Comparison of ENCODE assay signal across 8 mouse cellular contexts in the genomic region with DNA sequence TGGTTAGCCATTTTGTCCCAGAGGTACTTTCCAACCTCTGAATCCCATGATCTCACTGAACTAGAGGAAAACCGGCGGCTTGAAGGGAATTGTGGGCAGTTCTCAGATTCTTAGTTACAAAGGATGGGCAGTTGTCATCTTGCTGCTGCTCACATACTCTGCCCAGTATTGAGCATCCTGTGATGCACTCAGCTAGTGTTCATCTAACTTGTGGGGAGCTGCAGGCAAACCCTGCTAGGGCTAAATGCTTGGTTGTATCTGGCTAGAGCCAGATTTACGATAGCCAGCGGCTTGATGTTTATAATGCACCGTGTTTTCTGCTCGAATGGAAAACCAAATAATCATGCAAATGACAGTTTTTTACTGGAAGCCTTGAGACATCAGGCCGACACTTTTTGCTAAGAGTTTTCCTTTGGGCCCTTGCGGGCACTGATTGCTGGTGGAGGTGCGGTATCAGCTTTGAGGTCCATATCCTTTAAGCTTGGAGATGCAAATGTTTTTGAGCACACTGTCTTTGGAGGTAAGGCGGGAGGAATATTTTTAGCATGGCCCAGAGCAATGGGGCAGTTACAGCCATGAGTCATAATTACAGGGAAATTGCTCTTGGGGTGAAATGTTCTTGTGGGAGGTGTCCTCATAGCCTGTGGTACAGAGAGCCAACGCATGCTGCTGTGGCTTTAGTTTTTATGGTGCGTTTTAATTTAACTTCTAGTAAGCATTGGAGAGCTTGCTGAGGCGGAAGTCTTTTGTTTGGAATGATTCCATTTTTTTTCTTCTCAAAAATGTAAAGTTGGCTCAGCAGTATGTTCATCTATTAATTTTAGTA. TPM values are rescaled to one million over a fixed set of nuclear protein-coding genes. Genes with fewer than 3 reads are reported as not detected.
A peak's percentile ranks its signal among the peaks of the same experiment; 100 is the strongest.
DNase-seq lines count a peak whose midpoint lies in the region; ATAC-seq and TF ChIP-seq lines count a peak whose summit lies in the region.

No protein-coding gene starts in this region.

- no peak for TF ChIP-seq POLR2A in myocyte (IDR thresholded peaks at IDR 0.05; ENCODE audit: insufficient read length, low read depth)

- H3K4me1 ChIP-seq in heart, embryonic 16.5 days (ENCODE audit: control insufficient read depth, insufficient read depth, low read length) = peaks cover 24% of the 10 kb centered on the region
- H3K4me1 ChIP-seq in hindbrain, embryonic 15.5 days (replicated peaks) = peaks cover 35% of the 10 kb centered on the region

- H3K36me3 ChIP-seq in heart, embryonic 16.5 days (ENCODE audit: control insufficient read depth, insufficient read depth) = 0 out of 2 replicates have a peak, but pooled peaks cover 3% of the 10 kb centered on the region
- peaks cover 6% of the 10 kb centered on the region; the same call in 1 of the 2 replicates for H3K36me3 ChIP-seq in hindbrain, embryonic 15.5 days
- peaks cover 10% of the 10 kb centered on the region for H3K36me3 ChIP-seq in myocyte (ENCODE audit: control insufficient read depth, insufficient read depth)

- H3K4me3 ChIP-seq in heart, embryonic 16.5 days (ENCODE audit: low read length) = peak overlapping the region; percentile 79
- peak overlapping the region; percentile 95 for H3K4me3 ChIP-seq in hindbrain, embryonic 15.5 days
- peak overlapping the region; percentile 37 for H3K4me3 ChIP-seq in myocyte

- H3K9me3 ChIP-seq in heart, embryonic 16.5 days (replicated peaks; ENCODE audit: control insufficient read depth, low read length) = no peaks in the 10 kb centered on the region
- no peaks in the 10 kb centered on the region for H3K9me3 ChIP-seq in hindbrain, embryonic 15.5 days

- H3K79me2 ChIP-seq in myocyte (ENCODE audit: control insufficient read depth, insufficient read depth) = peaks cover 53% of the 10 kb centered on the region

- no peak for ATAC-seq in heart, embryonic 16.5 days (replicated peaks; ENCODE audit: extremely low read depth, insufficient read depth, low FRiP score)
- ATAC-seq in hindbrain, embryonic 15.5 days (ENCODE audit: low FRiP score, low read depth) = no peak
- ATAC-seq in frontal cortex, adult (ENCODE audit: low TSS enrichment) = no peak

- peak overlapping the region; percentile 88 for H3K9ac ChIP-seq in heart, embryonic 16.5 days (ENCODE audit: low read length)
- peak overlapping the region; percentile 81 for H3K9ac ChIP-seq in hindbrain, embryonic 15.5 days

- H3ac ChIP-seq in myocyte (ENCODE audit: control insufficient read depth, insufficient read length) = no peak overlapping the region

- intact Hi-C loops in left cerebral cortex, postnatal 14 days (cut with DNase I) = no loop called here

- H3K27me3 ChIP-seq in heart, embryonic 16.5 days (ENCODE audit: control insufficient read depth, insufficient read depth, low read length) = no peaks in the 10 kb centered on the region
- no peaks in the 10 kb centered on the region for H3K27me3 ChIP-seq in hindbrain, embryonic 15.5 days
- no peaks in the 10 kb centered on the region for H3K27me3 ChIP-seq in myocyte (ENCODE audit: control insufficient read depth, insufficient read depth, insufficient read length)

- no peak overlapping the region for H3K27ac ChIP-seq in heart, embryonic 16.5 days (ENCODE audit: low read length)
- no peak overlapping the region for H3K27ac ChIP-seq in hindbrain, embryonic 15.5 days (replicated peaks)

- no peak for DNase-seq in heart, adult 9 months (ENCODE audit: low spot score in 2 of 2)
- DNase-seq in MN1 (ENCODE audit: low spot score) = peak; percentile 33
- DNase-seq in left cerebral cortex, postnatal 14 days (ENCODE audit: low spot score in 2 of 2) = no peak
- no peak for DNase-seq in cerebellum, postnatal 25 days

- 64% methylated on average over 13 of the region's 13 CpGs for WGBS in heart, embryonic 16.5 days
- WGBS in hindbrain, embryonic 15.5 days = 51% methylated on average over 13 of the region's 13 CpGs

- peak overlapping the region; percentile 82 for H3K4me2 ChIP-seq in heart, embryonic 16.5 days (ENCODE audit: low read depth, low read length)
- peak overlapping the region; percentile 81 for H3K4me2 ChIP-seq in hindbrain, embryonic 15.5 days
- peak overlapping the region; percentile 91 for H3K4me2 ChIP-seq in myocyte (ENCODE audit: low read depth)

TF ChIP-seq in myocyte, 11 proteins besides CTCF, POLR2A, EP300 and RAD21:
- peak; percentile 34; the same call in 1 of the 2 replicates for TF ChIP-seq CEBPB (IDR thresholded peaks at IDR 0.05; ENCODE audit: insufficient read depth, poor library complexity, severe bottlenecking)
- TF ChIP-seq E2F4 (IDR thresholded peaks at IDR 0.05; ENCODE audit: insufficient read depth) = no peak

RNA-seq across cellular contexts. Expression of a gene that starts 1.5 kb away (rescaled TPM):
- 3.2 and 6.1 TPM in 2 replicates for polyA plus RNA-seq in heart, embryonic 16.5 days (2015; fragmentation: Nextera tagmentation; extraction: Ambion mirVana)
- polyA plus RNA-seq in hindbrain, embryonic 15.5 days (2015; fragmentation: Nextera tagmentation; extraction: Ambion mirVana) = 12.2 and 13.0 TPM in 2 replicates
- 13.1 TPM for polyA plus RNA-seq in myocyte (2012; fragmentation: generic; extraction: Trizol)
- total RNA-seq in left cerebral cortex, postnatal 14 days (2021) = 10 to 100 TPM; 25.9 to 29.1 TPM

RNA-seq across cellular contexts. Expression of a gene that starts 3.7 kb away (rescaled TPM):
- 52.7 and 59.6 TPM in 2 replicates for polyA plus RNA-seq in heart, embryonic 16.5 days (2015; fragmentation: Nextera tagmentation; extraction: Ambion mirVana)
- 14.1 and 16.8 TPM in 2 replicates for polyA plus RNA-seq in hindbrain, embryonic 15.5 days (2015; fragmentation: Nextera tagmentation; extraction: Ambion mirVana)
- 34.8 TPM for polyA plus RNA-seq in myocyte (2012; fragmentation: generic; extraction: Trizol)
- total RNA-seq in left cerebral cortex, postnatal 14 days (2021) = 1 to 10 TPM; 3.8 to 4.2 TPM

RNA-seq across cellular contexts. Expression of a gene that starts 28.3 kb away (rescaled TPM):
- polyA plus RNA-seq in heart, embryonic 16.5 days (2015; fragmentation: Nextera tagmentation; extraction: Ambion mirVana) = 0.12 TPM in 1 of 2 replicates, not detected in the other
- 0.40 and 0.51 TPM in 2 replicates for polyA plus RNA-seq in hindbrain, embryonic 15.5 days (2015; fragmentation: Nextera tagmentation; extraction: Ambion mirVana)
- polyA plus RNA-seq in myocyte (2012; fragmentation: generic; extraction: Trizol) = 0.04 TPM
- total RNA-seq in left cerebral cortex, postnatal 14 days (2021) = not detected

RNA-seq across cellular contexts. Expression of a gene that starts 28.8 kb away (rescaled TPM):
- polyA plus RNA-seq in heart, embryonic 16.5 days (2015; fragmentation: Nextera tagmentation; extraction: Ambion mirVana) = 31.4 and 31.9 TPM in 2 replicates
- polyA plus RNA-seq in hindbrain, embryonic 15.5 days (2015; fragmentation: Nextera tagmentation; extraction: Ambion mirVana) = 101 and 103 TPM in 2 replicates
- polyA plus RNA-seq in myocyte (2012; fragmentation: generic; extraction: Trizol) = 15.3 TPM
- total RNA-seq in left cerebral cortex, postnatal 14 days (2021) = 10 to 100 TPM; 14.6 to 18.8 TPM

Comparison
In these comparisons a context has a peak if more than half of its experiments do, and no peak if none do; other contexts are left out.
1. H3K4me3 ChIP-seq: peak in every context shown above with its lines; median percentile 95 in hindbrain, embryonic 15.5 days; 79 in heart, embryonic 16.5 days; 37 in myocyte.